Mouse (Mus musculus): ENCODE measurements at regions not wholly inside any gene's neighbourhood (a gene's known extent, or its start where the extent isn't known, plus 50 kb on each side); places are given as distances from the start of the nearest gene placed in this dataset.
"Not testable (repeated sequence)": the region's sequence is repeated elsewhere in the genome, so short reads cannot be mapped to it uniquely, and the experiment has no call there.

GRCm38 (mm10) chr8:118209301-118209700 lies 74.2 kb upstream of the Cdh13 start:
- 89% methylated on average over 16 of the region's 16 CpGs for WGBS
- H3K27ac ChIP-seq (ENCODE audit: poor library complexity, severe bottlenecking); H3K27me3 ChIP-seq (replicated peaks); ATAC-seq (ENCODE audit: insufficient number of reproducible peaks, low FRiP score); H3K4me3 ChIP-seq; H3K4me1 ChIP-seq (replicated peaks); H3K4me2 ChIP-seq; H3K9ac ChIP-seq; H3K9me3 ChIP-seq (replicated peaks); H3K36me3 ChIP-seq: not testable (repeated sequence)

GRCm38 (mm10) chr8:118190866-118191265 lies 92.7 kb upstream of the Cdh13 start:
- 28% methylated on average over 6 of the region's 6 CpGs for WGBS
- peak overlapping the region; percentile 76 for H3K27ac ChIP-seq (ENCODE audit: poor library complexity, severe bottlenecking)
- H3K4me3 ChIP-seq, result no peak overlapping the region
- no peaks in the 10 kb centered on the region for H3K36me3 ChIP-seq
- H3K9ac ChIP-seq, result no peak overlapping the region
- 0 out of 2 replicates have a peak, but pooled peaks have one; percentile 43 for ATAC-seq (ENCODE audit: insufficient number of reproducible peaks, low FRiP score)
- peak overlapping the region; percentile 27 for H3K4me2 ChIP-seq
- H3K4me1 ChIP-seq (replicated peaks), result peaks cover 36% of the 10 kb centered on the region
- H3K27me3 ChIP-seq (replicated peaks), result no peaks in the 10 kb centered on the region
- H3K9me3 ChIP-seq (replicated peaks), result no peaks in the 10 kb centered on the region

- Histone ChIP-seq H3K9me3 (replicated peaks) (no peaks in the 10 kb centered on the region), H3K4me3 (no peak overlapping the region), H3K27me3 (replicated peaks) (no peaks in the 10 kb centered on the region), H3K9ac (no peak overlapping the region), H3K36me3 (no peaks in the 10 kb centered on the region), H3K4me2 (no peak overlapping the region), H3K4me1 (replicated peaks) (peaks cover 36% of the 10 kb centered on the region), H3K27ac (ENCODE audit: poor library complexity, severe bottlenecking) (no peak overlapping the region)
- no peak for ATAC-seq (ENCODE audit: insufficient number of reproducible peaks, low FRiP score)
- 84% methylated on average over 15 of the region's 15 CpGs for WGBS
These were observed 94.3 kb upstream of the Cdh13 start for GRCm38 (mm10) chr8:118189226-118189625.

- no peak overlapping the region for H3K4me3 ChIP-seq
- 58% methylated on average over 7 of the region's 7 CpGs for WGBS
These were observed 114.5 kb upstream of the Cdh13 start for GRCm38 (mm10) chr8:118169001-118169413.

GRCm38 (mm10) chr8:118162171-118162570 lies 121.4 kb upstream of the Cdh13 start:
- ATAC-seq (ENCODE audit: insufficient number of reproducible peaks, low FRiP score), result no peak; the same call in 1 of the 2 replicates
- Histone ChIP-seq H3K9me3 (replicated peaks) (no peaks in the 10 kb centered on the region), H3K4me3 (no peak overlapping the region), H3K27me3 (replicated peaks) (no peaks in the 10 kb centered on the region), H3K36me3 (no peaks in the 10 kb centered on the region), H3K4me2 (no peak overlapping the region), H3K9ac (no peak overlapping the region), H3K4me1 (replicated peaks) (peaks cover 9% of the 10 kb centered on the region), H3K27ac (ENCODE audit: poor library complexity, severe bottlenecking) (no peak overlapping the region)
- 47% methylated on average over 10 of the region's 10 CpGs for WGBS

More at GRCm38 (mm10) chr8:118169001-118169413, 114.5 kb upstream of the Cdh13 start:
- no peak overlapping the region for H3K4me2 ChIP-seq
- no peaks in the 10 kb centered on the region for H3K9me3 ChIP-seq (replicated peaks)
- no peaks in the 10 kb centered on the region for H3K27me3 ChIP-seq (replicated peaks)
- no peak overlapping the region for H3K9ac ChIP-seq
- peaks cover 7% of the 10 kb centered on the region; the same call in 1 of the 2 replicates for H3K4me1 ChIP-seq (replicated peaks)
- no peak for ATAC-seq (ENCODE audit: insufficient number of reproducible peaks, low FRiP score)
- no peak overlapping the region for H3K27ac ChIP-seq (ENCODE audit: poor library complexity, severe bottlenecking)
- no peaks in the 10 kb centered on the region for H3K36me3 ChIP-seq

GRCm38 (mm10) chr8:118147359-118148205 lies 136.0 kb upstream of the Cdh13 start:
- Histone ChIP-seq H3K4me3 (no peak overlapping the region), H3K9me3 (replicated peaks) (no peaks in the 10 kb centered on the region), H3K36me3 (no peaks in the 10 kb centered on the region), H3K9ac (no peak overlapping the region), H3K27me3 (replicated peaks) (no peaks in the 10 kb centered on the region), H3K4me2 (no peak overlapping the region), H3K4me1 (replicated peaks) (peaks cover 9% of the 10 kb centered on the region), H3K27ac (ENCODE audit: poor library complexity, severe bottlenecking) (no peak overlapping the region)
- WGBS, result 61% methylated on average over 10 of the region's 10 CpGs
- ATAC-seq (ENCODE audit: insufficient number of reproducible peaks, low FRiP score), result no peak

- 76% methylated on average over 5 of the region's 5 CpGs for WGBS
- Histone ChIP-seq H3K27me3 (replicated peaks) (no peaks in the 10 kb centered on the region), H3K4me2 (no peak overlapping the region), H3K9ac (no peak overlapping the region), H3K9me3 (replicated peaks) (no peaks in the 10 kb centered on the region), H3K4me1 (replicated peaks) (peaks cover 9% of the 10 kb centered on the region), H3K36me3 (no peaks in the 10 kb centered on the region), H3K27ac (ENCODE audit: poor library complexity, severe bottlenecking) (no peak overlapping the region), H3K4me3 (no peak overlapping the region)
- no peak for ATAC-seq (ENCODE audit: insufficient number of reproducible peaks, low FRiP score)
These were observed 139.0 kb upstream of the Cdh13 start for GRCm38 (mm10) chr8:118144546-118144945.

GRCm38 (mm10) chr8:118142311-118142710 lies 141.2 kb upstream of the Cdh13 start:
- no peak overlapping the region for H3K27ac ChIP-seq (ENCODE audit: poor library complexity, severe bottlenecking)
- H3K36me3 ChIP-seq, result no peaks in the 10 kb centered on the region
- no peak for ATAC-seq (ENCODE audit: insufficient number of reproducible peaks, low FRiP score)
- no peak overlapping the region for H3K4me2 ChIP-seq
- H3K9me3 ChIP-seq (replicated peaks), result no peaks in the 10 kb centered on the region
- no peak overlapping the region for H3K9ac ChIP-seq
- peaks cover 5% of the 10 kb centered on the region; the same call in 1 of the 2 replicates for H3K4me1 ChIP-seq (replicated peaks)
- no peak overlapping the region for H3K4me3 ChIP-seq
- 85% methylated on average over 8 of the region's 8 CpGs for WGBS
- no peaks in the 10 kb centered on the region for H3K27me3 ChIP-seq (replicated peaks)

- no peaks in the 10 kb centered on the region for H3K4me1 ChIP-seq (replicated peaks)
- no peak for ATAC-seq (ENCODE audit: insufficient number of reproducible peaks, low FRiP score)
- H3K27me3 ChIP-seq (replicated peaks), result no peaks in the 10 kb centered on the region
- H3K4me3 ChIP-seq, result no peak overlapping the region
- H3K4me2 ChIP-seq, result no peak overlapping the region
- no peaks in the 10 kb centered on the region for H3K36me3 ChIP-seq
- no peak overlapping the region for H3K27ac ChIP-seq (ENCODE audit: poor library complexity, severe bottlenecking)
- no peak overlapping the region for H3K9ac ChIP-seq
- WGBS, result 64% methylated on average over 6 of the region's 6 CpGs
- H3K9me3 ChIP-seq (replicated peaks), result no peaks in the 10 kb centered on the region
These were observed 143.6 kb upstream of the Cdh13 start for GRCm38 (mm10) chr8:118139928-118140327.

GRCm38 (mm10) chr8:118137846-118138245 lies 145.7 kb upstream of the Cdh13 start:
- Histone ChIP-seq H3K36me3 (no peaks in the 10 kb centered on the region), H3K9ac (no peak overlapping the region), H3K27ac (ENCODE audit: poor library complexity, severe bottlenecking) (no peak overlapping the region), H3K4me3 (no peak overlapping the region), H3K4me1 (replicated peaks) (no peaks in the 10 kb centered on the region), H3K9me3 (replicated peaks) (no peaks in the 10 kb centered on the region), H3K4me2 (no peak overlapping the region), H3K27me3 (replicated peaks) (no peaks in the 10 kb centered on the region)
- 89% methylated on average over 3 of the region's 3 CpGs for WGBS
- no peak for ATAC-seq (ENCODE audit: insufficient number of reproducible peaks, low FRiP score)

- no peak overlapping the region for H3K9ac ChIP-seq
- no peak overlapping the region for H3K4me3 ChIP-seq
- no peaks in the 10 kb centered on the region for H3K27me3 ChIP-seq (replicated peaks)
- no peak for ATAC-seq (ENCODE audit: insufficient number of reproducible peaks, low FRiP score)
- WGBS, result 42% methylated on average over 7 of the region's 7 CpGs
- H3K9me3 ChIP-seq (replicated peaks), result peaks cover 4% of the 10 kb centered on the region
- no peaks in the 10 kb centered on the region for H3K36me3 ChIP-seq
- H3K4me1 ChIP-seq (replicated peaks), result peaks cover 16% of the 10 kb centered on the region
- no peak overlapping the region for H3K27ac ChIP-seq (ENCODE audit: poor library complexity, severe bottlenecking)
- no peak overlapping the region for H3K4me2 ChIP-seq
These were observed 158.5 kb upstream of the Cdh13 start for GRCm38 (mm10) chr8:118124993-118125392.
